In genomic region chr3:137716573-137717157, GRCm38 (mm10) we compare ENCODE assay signal across 26 mouse cellular contexts. TPM values are rescaled to one million over a fixed set of nuclear protein-coding genes. Genes with fewer than 3 reads are reported as not detected.
DNase-seq lines count a peak whose midpoint lies in the region; ATAC-seq and TF ChIP-seq lines count a peak whose summit lies in the region.
"Had no signal": no experiment of that assay in that cellular context is flagged by ENCODE, and none has a peak within 500 bp of the region (broad histone marks: within the 10 kb centered on the region; RNA-seq: fewer than 3 reads in every experiment).

No protein-coding gene starts in this region.

- ATAC-seq in kidney, embryonic 14.5 days (ENCODE audit: low FRiP score, low TSS enrichment) = no peak
- ATAC-seq in midbrain, postnatal 0 days (ENCODE audit: low FRiP score) = no peak
- ATAC-seq: hindbrain, postnatal 0 days; intestine, postnatal 0 days had no signal

- no peak overlapping the region for H3K9ac ChIP-seq in kidney, embryonic 14.5 days (ENCODE audit: low read depth, low read length)
- H3K9ac ChIP-seq in midbrain, postnatal 0 days (replicated peaks; ENCODE audit: low read length, poor library complexity, severe bottlenecking) = no peak overlapping the region
- H3K9ac ChIP-seq: embryonic facial prominence, embryonic 15.5 days; liver, embryonic 13.5 days; lung, embryonic 14.5 days; neural tube, embryonic 12.5 days had no signal

- no peaks in the 10 kb centered on the region for H3K9me3 ChIP-seq in kidney, embryonic 14.5 days (ENCODE audit: control insufficient read depth, low read length)
- no peaks in the 10 kb centered on the region for H3K9me3 ChIP-seq in midbrain, postnatal 0 days (ENCODE audit: low read length)
- H3K9me3 ChIP-seq: embryonic facial prominence, embryonic 15.5 days; liver, embryonic 13.5 days; midbrain, embryonic 10.5 days; neural tube, embryonic 12.5 days had no signal

- 66% methylated on average over 3 of the region's 3 CpGs for WGBS in kidney, embryonic 14.5 days
- 47% methylated on average over 3 of the region's 3 CpGs for WGBS in midbrain, postnatal 0 days

- no peaks in the 10 kb centered on the region for H3K36me3 ChIP-seq in kidney, embryonic 14.5 days (ENCODE audit: control insufficient read depth, insufficient read depth, low read length)
- no peaks in the 10 kb centered on the region for H3K36me3 ChIP-seq in midbrain, postnatal 0 days (ENCODE audit: insufficient read depth, low read length)
- H3K36me3 ChIP-seq: embryonic facial prominence, embryonic 15.5 days; liver, embryonic 13.5 days; midbrain, embryonic 10.5 days; neural tube, embryonic 12.5 days had no signal

- peak; percentile 29 for DNase-seq in kidney, adult 11 months
- peak; percentile 80 for DNase-seq in brain, embryonic 14.5 days (ENCODE audit: low read depth)
- DNase-seq in kidney, adult 9 months = peak; percentile 61
- DNase-seq in kidney, postnatal 36 days = peak; percentile 56 to 81
- no peak for DNase-seq in gastrocnemius, postnatal 10 days
- DNase-seq in midbrain, postnatal 0 days (ENCODE audit: low spot score) = no peak
- DNase-seq: cerebellum, adult 11 months; cerebellum, postnatal 14 days; layer of hippocampus, adult 9-11 months; liver, embryonic 13.5 days; lung, postnatal 4 days had no signal

- H3K27me3 ChIP-seq in kidney, embryonic 14.5 days (ENCODE audit: control insufficient read depth, insufficient read depth, low read length) = no peaks in the 10 kb centered on the region
- no peaks in the 10 kb centered on the region for H3K27me3 ChIP-seq in midbrain, postnatal 0 days (ENCODE audit: insufficient read depth, low read length)
- H3K27me3 ChIP-seq: embryonic facial prominence, embryonic 15.5 days; liver, embryonic 13.5 days; neural tube, embryonic 12.5 days had no signal

- no peak for TF ChIP-seq CTCF in brain, embryonic 14.5 days (IDR thresholded peaks at IDR 0.05; ENCODE audit: borderline replicate concordance, extremely low read depth, insufficient read depth, insufficient read length)
- TF ChIP-seq CTCF in midbrain, postnatal 0 days (IDR thresholded peaks at IDR 0.05) = no peak

- no peak overlapping the region for H3K4me2 ChIP-seq in kidney, embryonic 14.5 days (replicated peaks; ENCODE audit: low read depth, low read length)
- H3K4me2 ChIP-seq in midbrain, postnatal 0 days (ENCODE audit: low read depth, low read length, poor library complexity, severe bottlenecking) = no peak overlapping the region
- H3K4me2 ChIP-seq: embryonic facial prominence, embryonic 15.5 days; liver, embryonic 13.5 days; lung, embryonic 14.5 days; neural tube, embryonic 12.5 days had no signal

- no peak for TF ChIP-seq POLR2A in brain, embryonic 14.5 days (IDR thresholded peaks at IDR 0.05; ENCODE audit: borderline replicate concordance, extremely low read depth, insufficient read depth, insufficient read length, poor library complexity, severe bottlenecking)

- peaks cover 3% of the 10 kb centered on the region; the same call in 1 of the 2 replicates for H3K4me1 ChIP-seq in kidney, embryonic 14.5 days (ENCODE audit: control insufficient read depth, insufficient read depth, low read length)
- H3K4me1 ChIP-seq in midbrain, postnatal 0 days (ENCODE audit: insufficient read depth, low read length) = no peaks in the 10 kb centered on the region
- H3K4me1 ChIP-seq: embryonic facial prominence, embryonic 15.5 days; liver, embryonic 13.5 days; neural tube, embryonic 12.5 days had no signal

- H3K4me3 ChIP-seq in kidney, embryonic 14.5 days (ENCODE audit: low read length) = no peak overlapping the region
- no peak overlapping the region for H3K4me3 ChIP-seq in midbrain, postnatal 0 days (ENCODE audit: low read depth, low read length)
- H3K4me3 ChIP-seq: embryonic facial prominence, embryonic 15.5 days; liver, embryonic 13.5 days; midbrain, embryonic 10.5 days; neural tube, embryonic 12.5 days had no signal

- H3K27ac ChIP-seq in kidney, embryonic 14.5 days (ENCODE audit: low read depth, low read length) = no peak overlapping the region
- no peak overlapping the region for H3K27ac ChIP-seq in midbrain, postnatal 0 days (ENCODE audit: low read depth, low read length)
- H3K27ac ChIP-seq: embryonic facial prominence, embryonic 15.5 days; hindbrain, postnatal 0 days; liver, embryonic 13.5 days; midbrain, embryonic 10.5 days; neural tube, embryonic 12.5 days had no signal

RNA-seq across cellular contexts. Expression of gene Gm21962, which starts 45.3 kb away (rescaled TPM):
- polyA plus RNA-seq in kidney, embryonic 14.5 days (2014; fragmentation: Nextera tagmentation; extraction: Ambion mirVana) = not detected in 2 replicates
- polyA plus RNA-seq in brain, embryonic 14.5 days (2012; rRNA removed) = not detected in 2 replicates
- not detected for total RNA-seq in gastrocnemius, postnatal 10 days (2021)
- not detected in 2 replicates for total RNA-seq in midbrain, postnatal 0 days (2014; rRNA removed)
- not detected in 2 replicates for polyA plus RNA-seq in midbrain, postnatal 0 days (2015; fragmentation: Nextera tagmentation; extraction: Ambion mirVana)
- total RNA-seq: adrenal gland, postnatal 10 days; gastrocnemius, postnatal 4 days; hematopoietic stem cell, adult 5-6 weeks; hindbrain, postnatal 0 days; left cerebral cortex, adult 8-10 months had no signal
- polyA plus RNA-seq: C2C12; embryonic facial prominence, embryonic 15.5 days; heart, embryonic 16.5 days; hindbrain, postnatal 0 days; intestine, postnatal 0 days; limb, embryonic 11.5 days; liver, embryonic 13.5 days; lung, embryonic 14.5 days; midbrain, embryonic 10.5 days; neural tube, embryonic 12.5 days; small intestine, adult 2 months had no signal

Comparison
In these comparisons a context has a peak if more than half of its experiments do, and no peak if none do; other contexts are left out.
1. DNase-seq: peak in kidney, adult 11 months (single experiment), brain, embryonic 14.5 days (single experiment), kidney, adult 9 months (single experiment) and kidney, postnatal 36 days (2 of 2); none in gastrocnemius, postnatal 10 days (single experiment) and midbrain, postnatal 0 days (single experiment).